Mouse (Mus musculus): ENCODE results near the gene Scfd1. TPM values are rescaled to one million over a fixed set of nuclear protein-coding genes. Genes with fewer than 3 reads are reported as not detected.

Scfd1 gene
- polyA plus RNA-seq, 1 experiment from 2014 or later, result 75.9 TPM

- DNase-seq (ENCODE audit: low spot score), result no peak
- no peaks in the 10 kb centered on the region for H3K27me3 ChIP-seq (ENCODE audit: insufficient read depth, poor library complexity, severe bottlenecking)
Measured at GRCm38 (mm10) chr12:51411362-51411761, 34.1 kb downstream of the Scfd1 start.

GRCm38 (mm10) chr12:51437541-51437940 is 60.2 kb downstream of the Scfd1 start:
- no peak overlapping the region for H3K27ac ChIP-seq
- H3K27me3 ChIP-seq (ENCODE audit: insufficient read depth, poor library complexity, severe bottlenecking), result no peaks in the 10 kb centered on the region
- H3K36me3 ChIP-seq, result peaks cover 75% of the 10 kb centered on the region
- H3K9me3 ChIP-seq, result no peaks in the 10 kb centered on the region
- DNase-seq (ENCODE audit: low spot score), result no peak
- WGBS, result 89% methylated on average over 2 of the region's 2 CpGs
- H3K4me3 ChIP-seq, result no peak overlapping the region
- H3K4me1 ChIP-seq, result no peaks in the 10 kb centered on the region

More at GRCm38 (mm10) chr12:51411362-51411761, 34.1 kb downstream of the Scfd1 start:
- Histone ChIP-seq H3K36me3 (peaks cover 64% of the 10 kb centered on the region), H3K4me1 (no peaks in the 10 kb centered on the region), H3K9me3 (no peaks in the 10 kb centered on the region), H3K27ac (no peak overlapping the region), H3K4me3 (no peak overlapping the region)
- WGBS, result 66% methylated on average over 4 of the region's 4 CpGs

- 89% methylated on average over 2 of the region's 2 CpGs for WGBS
- H3K36me3 ChIP-seq, result peaks cover 68% of the 10 kb centered on the region
- no peak overlapping the region for H3K27ac ChIP-seq
- DNase-seq (ENCODE audit: low spot score), result no peak
- no peaks in the 10 kb centered on the region for H3K9me3 ChIP-seq
- no peak overlapping the region for H3K4me3 ChIP-seq
- no peaks in the 10 kb centered on the region for H3K4me1 ChIP-seq
- no peaks in the 10 kb centered on the region for H3K27me3 ChIP-seq (ENCODE audit: insufficient read depth, poor library complexity, severe bottlenecking)
Measured at GRCm38 (mm10) chr12:51438311-51438710, 61.0 kb downstream of the Scfd1 start.

- 89% methylated on average over 2 of the region's 2 CpGs for WGBS
- Histone ChIP-seq H3K27ac (no peak overlapping the region), H3K36me3 (peaks cover 72% of the 10 kb centered on the region), H3K9me3 (no peaks in the 10 kb centered on the region), H3K4me3 (no peak overlapping the region), H3K4me1 (no peaks in the 10 kb centered on the region), H3K27me3 (ENCODE audit: insufficient read depth, poor library complexity, severe bottlenecking) (no peaks in the 10 kb centered on the region)
- DNase-seq (ENCODE audit: low spot score), result no peak
Measured at GRCm38 (mm10) chr12:51449303-51449702, 72.0 kb downstream of the Scfd1 start.

GRCm38 (mm10) chr12:51470881-51471280 is 93.6 kb downstream of the Scfd1 start:
- H3K27ac ChIP-seq, result no peak overlapping the region
- no peaks in the 10 kb centered on the region for H3K36me3 ChIP-seq
- no peaks in the 10 kb centered on the region for H3K4me1 ChIP-seq
- no peaks in the 10 kb centered on the region for H3K9me3 ChIP-seq
- DNase-seq (ENCODE audit: low spot score), result no peak
- WGBS, result 81% methylated on average over 4 of the region's 4 CpGs
- no peaks in the 10 kb centered on the region for H3K27me3 ChIP-seq (ENCODE audit: insufficient read depth, poor library complexity, severe bottlenecking)
- H3K4me3 ChIP-seq, result no peak overlapping the region

- no peak for DNase-seq (ENCODE audit: low spot score)
- WGBS, result 81% methylated on average over 2 of the region's 2 CpGs
- H3K4me1 ChIP-seq, result no peaks in the 10 kb centered on the region
- H3K4me3 ChIP-seq, result no peak overlapping the region
- no peaks in the 10 kb centered on the region for H3K27me3 ChIP-seq (ENCODE audit: insufficient read depth, poor library complexity, severe bottlenecking)
- H3K36me3 ChIP-seq, result no peaks in the 10 kb centered on the region
- H3K9me3 ChIP-seq, result no peaks in the 10 kb centered on the region
- H3K27ac ChIP-seq, result no peak overlapping the region
Measured at GRCm38 (mm10) chr12:51481246-51481645, 103.9 kb downstream of the Scfd1 start.

- Histone ChIP-seq H3K9me3 (no peaks in the 10 kb centered on the region), H3K27me3 (ENCODE audit: insufficient read depth, poor library complexity, severe bottlenecking) (no peaks in the 10 kb centered on the region), H3K36me3 (no peaks in the 10 kb centered on the region), H3K27ac (no peak overlapping the region), H3K4me3 (no peak overlapping the region), H3K4me1 (no peaks in the 10 kb centered on the region)
- WGBS, result 74% methylated on average over 7 of the region's 7 CpGs
- no peak for DNase-seq (ENCODE audit: low spot score)
Measured at GRCm38 (mm10) chr12:51492040-51492439, 114.7 kb downstream of the Scfd1 start.

- H3K9me3 ChIP-seq, result no peaks in the 10 kb centered on the region
- 88% methylated on average over 11 of the region's 11 CpGs for WGBS
- no peak overlapping the region for H3K27ac ChIP-seq
- DNase-seq (ENCODE audit: low spot score), result no peak
- no peaks in the 10 kb centered on the region for H3K27me3 ChIP-seq (ENCODE audit: insufficient read depth, poor library complexity, severe bottlenecking)
- H3K4me3 ChIP-seq, result no peak overlapping the region
- no peaks in the 10 kb centered on the region for H3K36me3 ChIP-seq
- H3K4me1 ChIP-seq, result no peaks in the 10 kb centered on the region
Measured at GRCm38 (mm10) chr12:51493476-51493875, 116.2 kb downstream of the Scfd1 start.

- H3K27ac ChIP-seq, result no peak overlapping the region
- DNase-seq (ENCODE audit: low spot score), result no peak
- no peak overlapping the region for H3K4me3 ChIP-seq
- no peaks in the 10 kb centered on the region for H3K27me3 ChIP-seq (ENCODE audit: insufficient read depth, poor library complexity, severe bottlenecking)
- WGBS, result 93% methylated on average over 20 of the region's 20 CpGs
- H3K36me3 ChIP-seq, result no peaks in the 10 kb centered on the region
- no peaks in the 10 kb centered on the region for H3K9me3 ChIP-seq
- no peaks in the 10 kb centered on the region for H3K4me1 ChIP-seq
Measured at GRCm38 (mm10) chr12:51494641-51495040, 117.3 kb downstream of the Scfd1 start.

Other genes with a start within 250 kb of the Scfd1 start
- 23.3 and 27.8 TPM in 2 replicates for gene G2e3, start 29.4 kb upstream of the Scfd1 start, polyA plus RNA-seq (2016; fragmentation: Nextera tagmentation; extraction: Ambion mirVana)
- 1.6 and 2.8 TPM in 2 replicates for gene Coch, start 215.8 kb downstream of the Scfd1 start, polyA plus RNA-seq (2016; fragmentation: Nextera tagmentation; extraction: Ambion mirVana)